Mouse (Mus musculus) heart, postnatal 0 days (tissue): Measurements from ENCODE around the gene Pard3. TPM values are rescaled to one million over a fixed set of nuclear protein-coding genes. Genes with fewer than 3 reads are reported as not detected.
A peak's percentile ranks its signal among the peaks of the same experiment; 100 is the strongest.

Experiments used
- ATAC-seq: fragments of 200-750 bp; cut with Nextera tagmentation; 2 replicates; pipeline ENCODE4 v1.8.0; 2017; ENCODE audit warnings: low read depth, moderate number of reproducible peaks, moderate library complexity; ENCODE audit not compliant: insufficient read depth
- DNase-seq: peaks from one replicate; pipeline ENCODE4 v3.0.0-alpha.2; 2016; ENCODE audit warnings: low spot score
- H3K27ac ChIP-seq: fragments of 300-500 bp; sonication (generic); 2 replicates; pipeline ENCODE4 v1.5.1; 2014; ENCODE audit warnings: low read depth, mild to moderate bottlenecking
- H3K27me3 ChIP-seq: fragments of 300-500 bp; sonication (generic); 2 replicates; pipeline ENCODE4 v1.6.1; 2014; ENCODE audit warnings: low read length, mixed read lengths; ENCODE audit not compliant: control insufficient read depth, insufficient read depth
- H3K36me3 ChIP-seq: fragments of 300-500 bp; sonication (generic); replicated peaks from 2 replicates; pipeline ENCODE4 v1.6.1; 2014; ENCODE audit warnings: low read length, mixed read lengths; ENCODE audit not compliant: control insufficient read depth, insufficient read depth
- H3K4me1 ChIP-seq: fragments of 300-500 bp; sonication (generic); 2 replicates; pipeline ENCODE4 v1.6.1; 2014; ENCODE audit warnings: antibody characterized with exemption; ENCODE audit not compliant: control insufficient read depth, insufficient read depth
- H3K4me2 ChIP-seq: fragments of 300-500 bp; sonication (generic); 2 replicates; pipeline ENCODE4 v1.6.1; 2014; ENCODE audit warnings: low read depth, mild to moderate bottlenecking, low read length, moderate library complexity
- H3K4me3 ChIP-seq: fragments of 300-500 bp; sonication (generic); 2 replicates; pipeline ENCODE4 v1.5.1; 2014; ENCODE audit warnings: low read depth, low read length
- H3K9ac ChIP-seq: fragments of 300-500 bp; sonication (generic); replicated peaks from 2 replicates; pipeline ENCODE4 v1.6.1; 2014; ENCODE audit warnings: low read depth, low read length, mixed read lengths
- H3K9me3 ChIP-seq: fragments of 300-500 bp; sonication (generic); replicated peaks from 2 replicates; pipeline ENCODE4 v1.6.1; 2016; ENCODE audit warnings: low read length; ENCODE audit not compliant: control insufficient read depth
- CTCF ChIP-seq: IDR thresholded peaks from 2 replicates; pipeline ENCODE4 v1.5.1; 2016; ENCODE audit warnings: antibody characterized with exemption, control low read depth, low read depth
- EP300 ChIP-seq: IDR thresholded peaks from 2 replicates; pipeline ENCODE4 v1.6.1; 2016; ENCODE audit warnings: antibody characterized with exemption, low read depth
- WGBS: fragments of 180-500 bp; shearing (Covaris S2); extraction: QIAGEN DNeasy Blood & Tissue Kit; methylation state at CpG from one replicate; pipeline ENCODE4 v1.1.7; 2014; 5-methylcytosine and 5-hydroxymethylcytosine counted together
- polyA plus RNA-seq: library from polyadenylated mRNA; unstranded; fragments of >200 nt; fragmentation: Nextera tagmentation; extraction: Ambion mirVana; gene quantifications from 2 replicates; pipeline ENCODE4 v1.2.1, GENCODE M21; 2015
- total RNA-seq: library from RNA; depleted of rRNA; stranded (reverse); fragments of >200 nt; gene quantifications from 2 replicates; pipeline ENCODE4 v1.2.3, GENCODE M21; 2014; ENCODE audit warnings: low replicate concordance

The Pard3 gene
- total and polyA plus RNA-seq, 2 experiments from 2014 or later, result 9.2 to 13.8 TPM

DNA sequence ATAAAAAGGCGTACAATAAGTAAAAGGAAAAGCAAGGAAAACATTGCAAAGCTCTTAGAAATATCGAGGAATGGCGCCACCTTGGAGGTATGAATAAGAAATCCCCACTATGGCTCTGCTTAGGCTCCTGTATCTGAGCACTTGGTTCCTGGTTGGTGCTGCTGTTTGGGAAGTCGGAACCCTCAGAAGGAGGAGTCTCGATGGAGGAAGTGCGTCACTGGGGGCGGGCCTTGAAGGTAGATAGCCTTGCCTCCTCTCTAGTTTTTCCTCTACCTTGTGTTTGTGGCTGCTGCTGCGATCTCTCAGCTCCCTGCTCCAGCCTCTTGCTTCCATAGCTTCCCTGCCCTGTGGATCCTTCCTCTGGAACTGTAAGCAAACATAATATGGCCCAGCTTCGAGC is 515.7 kb downstream of the Pard3 start:
- no peaks in the 10 kb centered on the region for H3K36me3 ChIP-seq
- WGBS, result 89% methylated on average over 9 of the region's 9 CpGs
- H3K4me2 ChIP-seq, result no peak overlapping the region
- H3K4me1 ChIP-seq, result no peaks in the 10 kb centered on the region
- no peak overlapping the region for H3K4me3 ChIP-seq
- no peak for TF ChIP-seq CTCF
- TF ChIP-seq EP300, result no peak
- no peak for DNase-seq
- H3K9me3 ChIP-seq, result no peaks in the 10 kb centered on the region
- no peak for ATAC-seq
- H3K27me3 ChIP-seq, result no peaks in the 10 kb centered on the region
- no peak overlapping the region for H3K9ac ChIP-seq
- H3K27ac ChIP-seq, result no peak overlapping the region

DNA sequence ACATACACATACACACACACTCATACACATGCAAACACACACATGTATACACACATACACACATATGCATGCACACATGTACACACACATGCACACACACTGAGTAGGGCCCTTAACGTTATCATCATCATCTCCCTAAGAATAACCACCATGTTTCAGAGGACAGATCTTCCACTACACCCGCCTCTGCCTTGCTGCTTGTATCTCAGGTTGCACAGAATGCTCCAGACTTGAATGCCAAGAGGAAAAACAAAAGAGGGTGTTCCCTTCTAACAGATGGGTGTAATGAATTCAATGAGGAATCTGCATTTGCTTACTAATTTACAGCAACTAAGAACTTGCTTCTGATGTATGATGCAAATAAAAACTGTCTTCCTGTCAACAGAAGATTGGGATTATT is 519.7 kb downstream of the Pard3 start:
- ATAC-seq, result no peak
- Histone ChIP-seq H3K4me3 (no peak overlapping the region), H3K4me1 (peaks cover 8% of the 10 kb centered on the region), H3K27ac (no peak overlapping the region), H3K9ac (no peak overlapping the region), H3K9me3 (no peaks in the 10 kb centered on the region), H3K4me2 (no peak overlapping the region), H3K36me3 (no peaks in the 10 kb centered on the region), H3K27me3 (no peaks in the 10 kb centered on the region)
- DNase-seq, result no peak
- 83% methylated on average over 2 of the region's 2 CpGs for WGBS
- no peak for TF ChIP-seq CTCF
- no peak for TF ChIP-seq EP300

DNA sequence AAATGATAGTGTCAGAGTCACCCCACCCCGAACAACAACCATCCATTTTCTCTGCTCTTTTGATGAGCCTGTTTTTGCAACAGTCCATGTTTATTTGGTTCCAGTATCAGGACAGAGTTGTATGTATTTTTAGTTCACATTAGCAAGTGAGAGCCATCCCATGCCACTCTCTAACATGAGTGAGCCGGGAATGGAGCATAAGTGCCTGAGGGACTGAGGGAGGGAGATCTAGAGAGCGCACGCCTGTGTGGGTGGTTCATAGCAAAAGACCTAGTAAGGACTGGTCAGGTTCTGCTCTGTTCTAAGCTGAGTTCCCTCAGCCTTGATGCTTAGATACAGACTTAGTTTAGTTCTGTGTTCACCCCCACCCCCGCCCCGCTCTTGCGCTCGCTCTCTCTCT is 521.9 kb downstream of the Pard3 start:
- H3K4me1 ChIP-seq, result peaks cover 8% of the 10 kb centered on the region
- no peaks in the 10 kb centered on the region for H3K9me3 ChIP-seq
- H3K27ac ChIP-seq, result no peak overlapping the region
- no peaks in the 10 kb centered on the region for H3K27me3 ChIP-seq
- ATAC-seq, result no peak
- H3K4me2 ChIP-seq, result no peak overlapping the region
- no peak overlapping the region for H3K4me3 ChIP-seq
- WGBS, result 74% methylated on average over 8 of the region's 8 CpGs
- no peak overlapping the region for H3K9ac ChIP-seq
- no peak for TF ChIP-seq EP300
- TF ChIP-seq CTCF, result no peak
- DNase-seq, result no peak
- H3K36me3 ChIP-seq, result no peaks in the 10 kb centered on the region

DNA sequence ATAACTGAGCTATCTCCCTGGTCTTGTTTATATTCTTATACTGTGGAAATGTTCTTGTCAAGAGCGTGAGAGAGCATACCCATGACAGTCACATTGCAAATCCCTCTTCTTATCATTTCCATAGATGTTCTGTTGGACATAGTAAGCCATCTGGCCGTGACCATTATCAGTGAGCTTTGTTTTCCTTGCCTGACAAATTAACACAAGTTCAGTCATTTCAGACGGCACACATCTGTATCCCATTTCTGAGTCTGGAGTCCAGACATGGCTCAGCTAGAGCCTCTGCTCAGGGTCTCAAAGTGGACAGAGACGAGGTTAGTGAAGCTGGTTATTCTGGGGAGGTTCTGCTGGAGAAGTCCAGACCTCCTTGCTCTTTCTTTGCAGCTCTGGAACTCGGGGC is 523.0 kb downstream of the Pard3 start:
- H3K27ac ChIP-seq, result no peak overlapping the region

DNA sequence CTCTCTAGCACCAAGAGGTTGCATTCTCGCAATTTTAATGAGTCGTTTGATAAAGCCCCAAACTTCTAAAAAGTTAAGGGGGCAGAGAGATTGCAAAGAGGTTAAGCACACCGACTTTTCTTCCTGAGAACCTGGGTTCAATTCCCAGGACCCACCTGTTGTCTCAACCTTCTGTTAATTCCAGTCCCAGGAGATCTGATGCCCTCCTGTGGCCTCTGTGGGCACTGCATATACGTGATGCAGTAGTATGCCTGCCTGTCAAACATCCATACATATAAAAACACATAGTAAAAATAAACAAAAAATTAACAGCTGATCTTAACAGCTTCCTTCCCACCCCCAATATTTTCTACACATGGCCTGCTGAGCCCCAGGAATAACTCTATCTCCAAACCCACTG is 524.6 kb downstream of the Pard3 start:
- TF ChIP-seq EP300, result no peak
- peak; percentile 37 for TF ChIP-seq CTCF
- 79% methylated on average over 4 of the region's 4 CpGs for WGBS
- Histone ChIP-seq H3K27ac (no peak overlapping the region), H3K4me3 (no peak overlapping the region), H3K9ac (no peak overlapping the region), H3K4me1 (peaks cover 8% of the 10 kb centered on the region), H3K9me3 (no peaks in the 10 kb centered on the region), H3K27me3 (no peaks in the 10 kb centered on the region), H3K4me2 (no peak overlapping the region), H3K36me3 (no peaks in the 10 kb centered on the region)
- no peak for ATAC-seq
- DNase-seq, result no peak

More for the DNA sequence above, 523.0 kb downstream of the Pard3 start:
- H3K27me3 ChIP-seq, result no peaks in the 10 kb centered on the region
- WGBS, result 35% methylated on average over 5 of the region's 5 CpGs
- H3K4me1 ChIP-seq, result peaks cover 8% of the 10 kb centered on the region
- H3K9ac ChIP-seq, result no peak overlapping the region
- ATAC-seq (no peak), DNase-seq (no peak)
- no peaks in the 10 kb centered on the region for H3K9me3 ChIP-seq
- no peak overlapping the region for H3K4me3 ChIP-seq
- TF ChIP-seq EP300, result no peak
- TF ChIP-seq CTCF, result no peak
- no peaks in the 10 kb centered on the region for H3K36me3 ChIP-seq
- no peak overlapping the region for H3K4me2 ChIP-seq

DNA sequence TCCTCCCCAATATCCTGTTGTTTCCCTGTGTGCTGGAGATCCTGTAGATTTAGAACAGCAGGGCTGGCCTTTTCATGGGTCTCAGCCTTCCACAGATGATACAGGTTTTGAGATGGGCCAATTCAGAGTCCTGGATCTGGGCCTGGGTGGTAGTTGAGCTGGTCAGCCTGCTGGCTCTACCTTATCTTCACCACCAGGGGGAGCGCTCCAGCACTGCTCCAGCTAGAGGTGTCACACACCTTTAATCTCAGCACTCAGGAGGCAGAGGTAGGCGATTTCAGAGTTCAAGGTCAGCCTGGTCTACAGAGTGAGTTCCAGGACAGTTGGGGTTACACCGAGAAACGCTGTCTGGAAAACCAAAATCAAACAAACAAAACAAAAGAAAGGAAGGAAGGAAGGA is 525.6 kb downstream of the Pard3 start:
- peak; percentile 71 for TF ChIP-seq CTCF
- TF ChIP-seq EP300, result no peak
- Histone ChIP-seq H3K36me3 (no peaks in the 10 kb centered on the region), H3K4me2 (no peak overlapping the region), H3K27me3 (no peaks in the 10 kb centered on the region), H3K4me3 (no peak overlapping the region), H3K9ac (no peak overlapping the region), H3K9me3 (no peaks in the 10 kb centered on the region), H3K27ac (no peak overlapping the region), H3K4me1 (peaks cover 8% of the 10 kb centered on the region)
- no peak for ATAC-seq
- 38% methylated on average over 4 of the region's 4 CpGs for WGBS
- DNase-seq, result no peak
